Mouse (Mus musculus) erythroblast, embryonic 14.5 days (primary cell): ENCODE data around the gene Efna3.

Experiments
- GATA1 ChIP-seq: IDR thresholded peaks from 2 replicates; pipeline ENCODE4 v1.6.1; 2012; ENCODE audit warnings: low read length, inconsistent platforms, mixed read lengths
- TAL1 ChIP-seq: IDR thresholded peaks from 3 replicates; pipeline ENCODE4 v1.6.1; 2012; ENCODE audit warnings: low read length, inconsistent platforms, mixed read lengths

- no peak for TF ChIP-seq TAL1
- TF ChIP-seq GATA1, result no peak
These were observed 56.3 kb downstream of the Efna3 start for GRCm38 (mm10) chr3:89266439-89266893.
